16 mouse cellular contexts compared by ENCODE assay signal in the genomic region with DNA sequence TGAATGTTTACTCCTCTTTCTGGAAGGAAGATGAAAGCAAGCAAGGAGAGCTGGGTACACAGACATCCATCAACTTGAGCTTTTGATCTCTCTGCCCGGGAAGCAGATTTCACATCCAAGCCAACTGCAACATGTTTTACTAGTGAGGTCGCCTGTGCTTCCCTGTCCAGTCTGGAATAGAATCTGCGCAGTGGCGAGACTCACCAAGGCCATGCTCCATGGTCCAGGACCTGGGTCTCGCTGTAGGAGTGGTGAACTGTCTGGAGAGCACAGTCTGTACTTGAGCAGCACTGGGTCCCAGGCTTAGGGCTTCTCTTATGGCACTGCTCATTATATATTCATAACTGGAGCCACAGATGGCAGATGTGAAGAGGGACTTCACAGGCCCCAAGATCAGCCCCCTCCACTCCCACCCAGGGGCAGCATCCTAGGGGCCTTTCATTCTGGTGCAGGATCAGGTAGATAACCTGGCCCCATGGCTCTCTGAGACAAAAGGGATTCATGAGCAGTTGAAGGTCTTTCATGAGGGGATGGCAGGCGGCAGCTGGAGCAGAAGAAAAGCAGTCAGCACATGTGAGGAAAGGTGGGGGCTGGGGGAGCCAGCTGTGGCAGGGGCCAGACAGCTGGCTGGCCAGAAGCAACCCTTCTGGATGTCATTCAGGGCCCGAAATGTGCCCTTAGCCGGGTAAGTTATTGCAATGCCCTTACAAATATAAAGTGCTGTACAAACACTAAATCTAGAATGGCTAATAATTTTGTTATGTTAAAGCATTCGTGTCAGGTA. TPM values are rescaled to one million over a fixed set of nuclear protein-coding genes. Genes with fewer than 3 reads are reported as not detected.
DNase-seq lines count a peak whose midpoint lies in the region; ATAC-seq lines count a peak whose summit lies in the region.
"Had no signal": no experiment of that assay in that cellular context is flagged by ENCODE, and none has a peak within 500 bp of the region (broad histone marks: within the 10 kb centered on the region; RNA-seq: fewer than 3 reads in every experiment).

No protein-coding gene starts in this region.

- DNase-seq in embryo, embryonic 10 days (ENCODE audit: low spot score), result peak; percentile 37
- no peak for DNase-seq in embryo, embryonic 9.5 days (ENCODE audit: extremely low spot score)
- peak; percentile 40 to 41 for DNase-seq in adrenal gland, postnatal 36 days
- no peak for DNase-seq in left cerebral cortex, postnatal 14 days (ENCODE audit: low spot score in 2 of 2)
- DNase-seq: cerebellum, adult 9-11 months; right cerebral cortex, postnatal 25 days had no signal

- H3K4me1 ChIP-seq in midbrain, embryonic 13.5 days (replicated peaks), result peaks cover 14% of the 10 kb centered on the region
- H3K4me1 ChIP-seq in midbrain, embryonic 15.5 days, result no peaks in the 10 kb centered on the region; the same call in 1 of the 2 replicates
- H3K4me1 ChIP-seq in neural tube, embryonic 13.5 days (replicated peaks), result peaks cover 6% of the 10 kb centered on the region; the same call in 1 of the 2 replicates
- H3K4me1 ChIP-seq: heart, embryonic 12.5 days; intestine, embryonic 15.5 days; stomach, embryonic 15.5 days had no signal

- no peaks in the 10 kb centered on the region for H3K36me3 ChIP-seq in midbrain, embryonic 13.5 days
- H3K36me3 ChIP-seq in midbrain, embryonic 15.5 days (replicated peaks), result no peaks in the 10 kb centered on the region
- H3K36me3 ChIP-seq in neural tube, embryonic 13.5 days, result no peaks in the 10 kb centered on the region
- H3K36me3 ChIP-seq: forebrain, embryonic 12.5 days; heart, embryonic 12.5 days; hindbrain, embryonic 15.5 days; intestine, embryonic 15.5 days; limb, embryonic 15.5 days; stomach, embryonic 15.5 days had no signal

- H3K27ac ChIP-seq in midbrain, embryonic 13.5 days, result no peak overlapping the region
- H3K27ac ChIP-seq in midbrain, embryonic 15.5 days, result no peak overlapping the region
- H3K27ac ChIP-seq in neural tube, embryonic 13.5 days (replicated peaks), result no peak overlapping the region
- H3K27ac ChIP-seq: forebrain, embryonic 12.5 days; gastrocnemius, adult 2 months; hindbrain, embryonic 15.5 days; intestine, embryonic 15.5 days; limb, embryonic 15.5 days; stomach, embryonic 15.5 days had no signal

- WGBS in midbrain, embryonic 13.5 days, result 65% methylated on average over 9 of the region's 9 CpGs
- 60% methylated on average over 9 of the region's 9 CpGs for WGBS in midbrain, embryonic 15.5 days
- WGBS in neural tube, embryonic 13.5 days, result 50% methylated on average over 9 of the region's 9 CpGs

- H3K9me3 ChIP-seq in midbrain, embryonic 13.5 days, result no peaks in the 10 kb centered on the region
- no peaks in the 10 kb centered on the region for H3K9me3 ChIP-seq in midbrain, embryonic 15.5 days
- H3K9me3 ChIP-seq in neural tube, embryonic 13.5 days, result no peaks in the 10 kb centered on the region
- H3K9me3 ChIP-seq: forebrain, embryonic 12.5 days; heart, embryonic 12.5 days; hindbrain, embryonic 15.5 days; intestine, embryonic 15.5 days; limb, embryonic 15.5 days; stomach, embryonic 15.5 days had no signal

- H3K27me3 ChIP-seq in midbrain, embryonic 13.5 days, result peaks cover 74% of the 10 kb centered on the region
- peaks cover 10% of the 10 kb centered on the region; the same call in 1 of the 2 replicates for H3K27me3 ChIP-seq in midbrain, embryonic 15.5 days (replicated peaks)
- peaks cover 85% of the 10 kb centered on the region for H3K27me3 ChIP-seq in neural tube, embryonic 13.5 days
- H3K27me3 ChIP-seq: intestine, embryonic 15.5 days; limb, embryonic 15.5 days; stomach, embryonic 15.5 days had no signal

- intact Hi-C loops in left cerebral cortex, postnatal 14 days (cut with DNase I), result no loop called here

- no peak overlapping the region for H3K4me2 ChIP-seq in midbrain, embryonic 13.5 days (replicated peaks)
- no peak overlapping the region for H3K4me2 ChIP-seq in midbrain, embryonic 15.5 days
- H3K4me2 ChIP-seq in neural tube, embryonic 13.5 days, result no peak overlapping the region
- H3K4me2 ChIP-seq: forebrain, embryonic 12.5 days; heart, embryonic 12.5 days; hindbrain, embryonic 15.5 days; intestine, embryonic 15.5 days; limb, embryonic 15.5 days; stomach, embryonic 15.5 days had no signal

- no peak overlapping the region for H3K9ac ChIP-seq in midbrain, embryonic 13.5 days (replicated peaks)
- H3K9ac ChIP-seq in midbrain, embryonic 15.5 days, result no peak overlapping the region
- H3K9ac ChIP-seq in neural tube, embryonic 13.5 days, result no peak overlapping the region
- H3K9ac ChIP-seq: forebrain, embryonic 12.5 days; heart, embryonic 12.5 days; hindbrain, embryonic 15.5 days; intestine, embryonic 15.5 days; limb, embryonic 15.5 days; stomach, embryonic 15.5 days had no signal

- H3K4me3 ChIP-seq in midbrain, embryonic 13.5 days (replicated peaks), result no peak overlapping the region
- no peak overlapping the region for H3K4me3 ChIP-seq in midbrain, embryonic 15.5 days
- H3K4me3 ChIP-seq in neural tube, embryonic 13.5 days, result no peak overlapping the region
- H3K4me3 ChIP-seq: forebrain, embryonic 12.5 days; gastrocnemius, adult 2 months; heart, embryonic 12.5 days; hindbrain, embryonic 15.5 days; intestine, embryonic 15.5 days; limb, embryonic 15.5 days; stomach, embryonic 15.5 days had no signal

- peak; percentile 48; the same call in 1 of the 2 replicates for ATAC-seq in midbrain, embryonic 13.5 days
- no peak for ATAC-seq in midbrain, embryonic 15.5 days (replicated peaks)
- ATAC-seq in neural tube, embryonic 13.5 days (ENCODE audit: low read depth), result peak; percentile 53; the same call in 1 of the 2 replicates

RNA-seq across cellular contexts. Expression of gene Eri3, which starts 22.9 kb away (rescaled TPM):
- 190 and 195 TPM in 2 replicates for polyA plus RNA-seq in midbrain, embryonic 13.5 days (2015; fragmentation: Nextera tagmentation; extraction: Ambion mirVana)
- 279 and 283 TPM in 2 replicates for polyA plus RNA-seq in midbrain, embryonic 15.5 days (2015; fragmentation: Nextera tagmentation; extraction: Ambion mirVana)
- total RNA-seq in adrenal gland, postnatal 36 days (2021), result 10 to 100 TPM; 68.3 to 72.1 TPM
- polyA plus RNA-seq in neural tube, embryonic 13.5 days (2015; fragmentation: Nextera tagmentation; extraction: Ambion mirVana), result 174 and 179 TPM in 2 replicates
- 100 to 1,000 TPM; 229 to 246 TPM for total RNA-seq in left cerebral cortex, postnatal 14 days (2021)

RNA-seq across cellular contexts. Expression of gene Rnf220, which starts 30.5 kb away (rescaled TPM):
- polyA plus RNA-seq in midbrain, embryonic 13.5 days (2015; fragmentation: Nextera tagmentation; extraction: Ambion mirVana), result 124 and 134 TPM in 2 replicates
- 136 and 140 TPM in 2 replicates for polyA plus RNA-seq in midbrain, embryonic 15.5 days (2015; fragmentation: Nextera tagmentation; extraction: Ambion mirVana)
- total RNA-seq in adrenal gland, postnatal 36 days (2021), result 10 to 100 TPM; 78.8 to 88.1 TPM
- 97.1 and 104 TPM in 2 replicates for polyA plus RNA-seq in neural tube, embryonic 13.5 days (2015; fragmentation: Nextera tagmentation; extraction: Ambion mirVana)
- 100 to 1,000 TPM; 138 to 151 TPM for total RNA-seq in left cerebral cortex, postnatal 14 days (2021)

Comparison
In these comparisons a context has a peak if more than half of its experiments do, and no peak if none do; other contexts are left out.
1. DNase-seq: peak in embryo, embryonic 10 days (single experiment) and adrenal gland, postnatal 36 days (2 of 2); none in embryo, embryonic 9.5 days (single experiment) and left cerebral cortex, postnatal 14 days (0 of 2).